Mouse (Mus musculus): Measurements from ENCODE around the gene P4ha2. TPM values are rescaled to one million over a fixed set of nuclear protein-coding genes. Genes with fewer than 3 reads are reported as not detected.

Gene P4ha2
- polyA plus RNA-seq, 1 experiment: 0.29 TPM

GRCm38 (mm10) chr11:54113352-54113751, 13.5 kb downstream of the P4ha2 start:
- peaks cover 12% of the 10 kb centered on the region for H3K4me1 ChIP-seq
- no peaks in the 10 kb centered on the region for H3K36me3 ChIP-seq (replicated peaks; ENCODE audit: low read length)
- H3K4me3 ChIP-seq (replicated peaks): peak overlapping the region; percentile 79
- TF ChIP-seq GATA1 (IDR thresholded peaks at IDR 0.05; ENCODE audit: borderline replicate concordance, low read length) (no peak), FLI1 (IDR thresholded peaks at IDR 0.05; ENCODE audit: low read length) (no peak)
- peaks cover 83% of the 10 kb centered on the region for H3K27me3 ChIP-seq (replicated peaks)
- no peaks in the 10 kb centered on the region for H3K9me3 ChIP-seq

- H3K4me1 ChIP-seq: peaks cover 12% of the 10 kb centered on the region
- no peaks in the 10 kb centered on the region for H3K9me3 ChIP-seq
- H3K27me3 ChIP-seq (replicated peaks): peaks cover 83% of the 10 kb centered on the region
- H3K36me3 ChIP-seq (replicated peaks; ENCODE audit: low read length): no peaks in the 10 kb centered on the region
- no peak overlapping the region for H3K4me3 ChIP-seq (replicated peaks)
- TF ChIP-seq GATA1 (IDR thresholded peaks at IDR 0.05; ENCODE audit: borderline replicate concordance, low read length) (no peak), FLI1 (IDR thresholded peaks at IDR 0.05; ENCODE audit: low read length) (no peak)
These were observed 14.9 kb downstream of the P4ha2 start for GRCm38 (mm10) chr11:54114746-54115145.

- H3K4me3 ChIP-seq (replicated peaks): no peak overlapping the region
- no peak for TF ChIP-seq FLI1 (IDR thresholded peaks at IDR 0.05; ENCODE audit: low read length)
- TF ChIP-seq GATA1 (IDR thresholded peaks at IDR 0.05; ENCODE audit: borderline replicate concordance, low read length): no peak
- H3K9me3 ChIP-seq: no peaks in the 10 kb centered on the region
- no peaks in the 10 kb centered on the region for H3K36me3 ChIP-seq (replicated peaks; ENCODE audit: low read length)
- peaks cover 16% of the 10 kb centered on the region for H3K4me1 ChIP-seq
- peaks cover 83% of the 10 kb centered on the region for H3K27me3 ChIP-seq (replicated peaks)
These were observed 15.4 kb downstream of the P4ha2 start for GRCm38 (mm10) chr11:54115301-54115700.

- Histone ChIP-seq H3K27me3 (replicated peaks) (peaks cover 77% of the 10 kb centered on the region), H3K9me3 (no peaks in the 10 kb centered on the region), H3K4me3 (replicated peaks) (no peak overlapping the region), H3K36me3 (replicated peaks; ENCODE audit: low read length) (no peaks in the 10 kb centered on the region), H3K4me1 (peaks cover 16% of the 10 kb centered on the region)
- TF ChIP-seq FLI1 (IDR thresholded peaks at IDR 0.05; ENCODE audit: low read length): no peak
- no peak for TF ChIP-seq GATA1 (IDR thresholded peaks at IDR 0.05; ENCODE audit: borderline replicate concordance, low read length)
These were observed 16.0 kb downstream of the P4ha2 start for GRCm38 (mm10) chr11:54115911-54116310.

- peaks cover 16% of the 10 kb centered on the region for H3K4me1 ChIP-seq
- TF ChIP-seq GATA1 (IDR thresholded peaks at IDR 0.05; ENCODE audit: borderline replicate concordance, low read length): no peak
- no peak for TF ChIP-seq FLI1 (IDR thresholded peaks at IDR 0.05; ENCODE audit: low read length)
- H3K9me3 ChIP-seq: no peaks in the 10 kb centered on the region
- no peak overlapping the region for H3K4me3 ChIP-seq (replicated peaks)
- no peaks in the 10 kb centered on the region for H3K36me3 ChIP-seq (replicated peaks; ENCODE audit: low read length)
- H3K27me3 ChIP-seq (replicated peaks): peaks cover 74% of the 10 kb centered on the region
These were observed 16.5 kb downstream of the P4ha2 start for GRCm38 (mm10) chr11:54116406-54116805.

- Histone ChIP-seq H3K4me1 (peaks cover 16% of the 10 kb centered on the region), H3K36me3 (replicated peaks; ENCODE audit: low read length) (no peaks in the 10 kb centered on the region), H3K27me3 (replicated peaks) (peaks cover 74% of the 10 kb centered on the region), H3K9me3 (no peaks in the 10 kb centered on the region), H3K4me3 (replicated peaks) (no peak overlapping the region)
- TF ChIP-seq FLI1 (IDR thresholded peaks at IDR 0.05; ENCODE audit: low read length): no peak
- no peak for TF ChIP-seq GATA1 (IDR thresholded peaks at IDR 0.05; ENCODE audit: borderline replicate concordance, low read length)
These were observed 17.2 kb downstream of the P4ha2 start for GRCm38 (mm10) chr11:54117096-54117495.

GRCm38 (mm10) chr11:54119126-54119525, 19.2 kb downstream of the P4ha2 start:
- H3K27me3 ChIP-seq (replicated peaks): peaks cover 68% of the 10 kb centered on the region

GRCm38 (mm10) chr11:54119740-54120360, 20.0 kb downstream of the P4ha2 start:
- TF ChIP-seq FLI1 (IDR thresholded peaks at IDR 0.05; ENCODE audit: low read length) (no peak), GATA1 (IDR thresholded peaks at IDR 0.05; ENCODE audit: borderline replicate concordance, low read length) (no peak)
- no peaks in the 10 kb centered on the region for H3K9me3 ChIP-seq

More at GRCm38 (mm10) chr11:54119126-54119525, 19.2 kb downstream of the P4ha2 start:
- Histone ChIP-seq H3K9me3 (no peaks in the 10 kb centered on the region), H3K4me1 (peaks cover 19% of the 10 kb centered on the region), H3K36me3 (replicated peaks; ENCODE audit: low read length) (no peaks in the 10 kb centered on the region), H3K4me3 (replicated peaks) (no peak overlapping the region)
- TF ChIP-seq GATA1 (IDR thresholded peaks at IDR 0.05; ENCODE audit: borderline replicate concordance, low read length) (no peak), FLI1 (IDR thresholded peaks at IDR 0.05; ENCODE audit: low read length) (no peak)

GRCm38 (mm10) chr11:54122416-54123264, 22.7 kb downstream of the P4ha2 start:
- TF ChIP-seq FLI1 (IDR thresholded peaks at IDR 0.05; ENCODE audit: low read length) (no peak), GATA1 (IDR thresholded peaks at IDR 0.05; ENCODE audit: borderline replicate concordance, low read length) (no peak)
- no peaks in the 10 kb centered on the region for H3K36me3 ChIP-seq (replicated peaks; ENCODE audit: low read length)
- H3K4me3 ChIP-seq (replicated peaks): no peak overlapping the region
- H3K9me3 ChIP-seq: no peaks in the 10 kb centered on the region
- H3K27me3 ChIP-seq (replicated peaks): peaks cover 57% of the 10 kb centered on the region
- H3K4me1 ChIP-seq: peaks cover 34% of the 10 kb centered on the region

More at GRCm38 (mm10) chr11:54119740-54120360, 20.0 kb downstream of the P4ha2 start:
- Histone ChIP-seq H3K4me1 (peaks cover 20% of the 10 kb centered on the region), H3K27me3 (replicated peaks) (peaks cover 69% of the 10 kb centered on the region), H3K4me3 (replicated peaks) (no peak overlapping the region), H3K36me3 (replicated peaks; ENCODE audit: low read length) (no peaks in the 10 kb centered on the region)

All from megakaryocyte, embryonic 14.5 days (primary cell).